Mouse (Mus musculus) forebrain, embryonic 15.5 days (tissue): ENCODE results near the gene Papss2. TPM values are rescaled to one million over a fixed set of nuclear protein-coding genes. Genes with fewer than 3 reads are reported as not detected.

ENCODE experiments used
- polyA plus RNA-seq: library from polyadenylated mRNA; unstranded; fragments of >200 nt; fragmentation: Nextera tagmentation; extraction: Ambion mirVana; gene quantifications from 2 replicates; pipeline ENCODE4 v1.2.1, GENCODE M21; 2015

Papss2 gene
- polyA plus RNA-seq, 1 experiment from 2014 or later = 0.74 TPM

Other genes starting within 250 kb of the Papss2 start
- gene Sgms1, start 206.1 kb upstream of the Papss2 start, polyA plus RNA-seq = 14.5 and 15.7 TPM in 2 replicates
- 63.1 and 70.5 TPM in 2 replicates for gene Rpl9-ps6, start 129.2 kb upstream of the Papss2 start, polyA plus RNA-seq
- 48.6 and 50.0 TPM in 2 replicates for gene Minpp1, start 110.0 kb upstream of the Papss2 start, polyA plus RNA-seq
- gene Atad1, start 144.0 kb downstream of the Papss2 start, polyA plus RNA-seq = 113 and 120 TPM in 2 replicates
- gene Pten, start 161.7 kb downstream of the Papss2 start, polyA plus RNA-seq = 12.2 TPM in 2 replicates